Mouse (Mus musculus) stomach, embryonic 16.5 days (tissue): ENCODE results near the gene Paics. TPM values are rescaled to one million over a fixed set of nuclear protein-coding genes. Genes with fewer than 3 reads are reported as not detected.
A peak's percentile ranks its signal among the peaks of the same experiment; 100 is the strongest.
"Not testable (repeated sequence)": the region's sequence is repeated elsewhere in the genome, so short reads cannot be mapped to it uniquely, and the experiment has no call there.

Experiments used
- ATAC-seq: fragments of 200-750 bp; cut with Nextera tagmentation; 2 replicates; pipeline ENCODE4 v1.8.0; 2017; ENCODE audit warnings: moderate number of reproducible peaks, moderate TSS enrichment; ENCODE audit not compliant: insufficient read depth, low FRiP score
- H3K27ac ChIP-seq: fragments of 300-500 bp; sonication (generic); 2 replicates; pipeline ENCODE4 v1.5.1; 2014; ENCODE audit warnings: low read length
- H3K27me3 ChIP-seq: fragments of 300-500 bp; sonication (generic); 2 replicates; pipeline ENCODE4 v1.6.1; 2014; ENCODE audit warnings: low read length, control low read depth, mixed read lengths; ENCODE audit not compliant: control insufficient read depth, insufficient read depth
- H3K36me3 ChIP-seq: fragments of 300-500 bp; sonication (generic); 2 replicates; pipeline ENCODE4 v1.6.1; 2014; ENCODE audit warnings: low read length; ENCODE audit not compliant: control insufficient read depth, insufficient read depth
- H3K4me1 ChIP-seq: fragments of 300-500 bp; sonication (generic); 2 replicates; pipeline ENCODE4 v1.6.1; 2014; ENCODE audit warnings: low read length, control low read depth, mixed read lengths; ENCODE audit not compliant: control insufficient read depth, insufficient read depth
- H3K4me2 ChIP-seq: fragments of 300-500 bp; sonication (generic); 2 replicates; pipeline ENCODE4 v1.6.1; 2014; ENCODE audit warnings: low read depth, low read length, mixed read lengths
- H3K4me3 ChIP-seq: fragments of 300-500 bp; sonication (generic); replicated peaks from 2 replicates; pipeline ENCODE4 v1.5.1; 2014; ENCODE audit warnings: mild to moderate bottlenecking, low read length
- H3K9ac ChIP-seq: fragments of 300-500 bp; sonication (generic); 2 replicates; pipeline ENCODE4 v1.6.1; 2014; ENCODE audit warnings: low read length
- H3K9me3 ChIP-seq: fragments of 300-500 bp; sonication (generic); replicated peaks from 2 replicates; pipeline ENCODE4 v1.6.1; 2016; ENCODE audit warnings: low read length, control low read depth; ENCODE audit not compliant: control insufficient read depth
- WGBS: fragments of 180-500 bp; shearing (Covaris S2); extraction: QIAGEN DNeasy Blood & Tissue Kit; methylation state at CpG from one replicate; pipeline ENCODE4 v1.1.7; 2014; 5-methylcytosine and 5-hydroxymethylcytosine counted together
- polyA plus RNA-seq: library from polyadenylated mRNA; unstranded; fragments of >200 nt; fragmentation: Nextera tagmentation; extraction: Ambion mirVana; gene quantifications from 2 replicates; pipeline ENCODE4 v1.2.1, GENCODE M21; 2015

Gene Paics
- polyA plus RNA-seq = 210 and 211 TPM in 2 replicates

DNA sequence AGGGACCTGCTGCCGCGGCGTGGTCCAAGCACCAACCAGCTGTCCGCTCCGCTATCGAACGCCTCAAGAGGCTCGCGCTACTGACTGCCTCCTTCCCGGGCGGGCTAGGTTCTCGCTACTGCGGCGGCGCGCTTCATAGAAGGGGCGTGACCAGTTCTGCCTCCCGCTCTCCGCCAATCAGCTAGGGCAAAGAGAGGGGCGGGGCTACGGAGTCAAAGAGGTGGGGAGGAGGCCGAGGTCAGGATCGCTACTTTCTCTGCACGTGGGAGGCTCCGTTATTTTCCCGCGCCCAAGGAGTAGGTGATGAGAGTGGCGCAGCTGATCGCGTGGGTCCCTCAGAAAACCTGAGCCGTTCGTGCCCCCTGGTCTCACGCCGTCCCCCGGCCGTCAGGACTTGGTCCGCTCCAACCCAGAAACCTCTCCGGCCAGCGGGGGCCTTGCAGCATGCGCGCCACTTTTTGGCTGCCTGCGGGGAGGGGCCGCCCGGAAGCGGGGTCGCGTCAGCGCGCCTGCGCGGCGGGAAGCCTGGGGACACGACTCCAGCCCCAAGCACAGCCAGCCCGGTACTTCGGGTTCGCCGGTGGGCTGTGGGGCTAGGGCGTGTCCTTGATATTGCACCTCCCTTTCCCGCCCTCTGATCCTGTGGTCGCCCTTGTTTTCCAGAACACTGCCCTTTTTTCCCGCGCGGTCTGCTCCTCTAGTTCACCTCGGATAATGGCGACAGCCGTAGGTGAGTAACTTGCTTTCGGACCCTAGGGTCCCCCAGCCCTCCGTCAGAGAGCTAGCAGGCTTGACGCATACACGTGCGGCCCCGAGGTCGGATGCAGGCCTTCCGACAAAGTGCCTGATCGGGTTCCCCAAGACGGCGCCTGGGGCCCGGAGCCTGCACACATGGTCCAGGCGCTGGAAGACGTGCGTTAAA lies at the start of gene Paics, which contains the start of gene Ppat:
Gene Paics, plus strand, starts transcription at position 202 of the 922 bp plus-strand sequence.
Gene Ppat, minus strand, starts transcription at position 473 of the 922 bp plus-strand sequence.
- peak within 1 kb of the TSS; percentile 74 for H3K9ac ChIP-seq
- peaks cover 16% of the 10 kb centered on the region for H3K4me1 ChIP-seq
- H3K4me3 ChIP-seq = peak within 1 kb of the TSS; percentile 67
- H3K9me3 ChIP-seq = no peaks in the 10 kb centered on the region
- H3K27me3 ChIP-seq = no peaks in the 10 kb centered on the region
- H3K4me2 ChIP-seq = peak within 1 kb of the TSS; percentile 90
- peak; percentile 97 for ATAC-seq
- under 1% methylated on average over 81 of the region's 81 CpGs for WGBS
- H3K27ac ChIP-seq = peak within 1 kb of the TSS; percentile 88
- H3K36me3 ChIP-seq = no peaks in the 10 kb centered on the region

DNA sequence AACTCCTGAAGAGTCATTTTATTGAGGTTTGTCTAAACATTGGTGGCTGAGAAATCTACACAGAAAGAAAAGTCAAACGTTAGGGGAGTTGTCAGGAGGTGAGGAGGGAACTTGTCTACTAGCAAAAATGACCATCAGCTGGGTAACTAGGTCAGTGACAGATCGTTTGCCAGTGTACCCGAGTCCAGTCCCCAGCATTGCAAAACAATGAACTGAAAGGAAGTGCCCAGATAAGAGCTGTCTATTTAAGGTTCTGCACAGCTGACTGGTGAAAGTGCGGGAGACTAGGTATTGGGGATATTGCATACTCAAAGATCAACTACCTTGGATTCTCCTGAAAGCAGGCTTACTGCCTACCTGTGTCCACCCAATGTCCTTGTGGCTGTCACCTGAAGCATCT lies 49.0 kb upstream of the Paics start:
- Histone ChIP-seq H3K27me3 (no peaks in the 10 kb centered on the region), H3K9ac (no peak overlapping the region), H3K4me2 (no peak overlapping the region), H3K4me1 (0 out of 2 replicates have a peak, but pooled peaks cover 6% of the 10 kb centered on the region), H3K36me3 (0 out of 2 replicates have a peak, but pooled peaks cover 3% of the 10 kb centered on the region), H3K27ac (no peak overlapping the region), H3K4me3 (no peak overlapping the region), H3K9me3 (no peaks in the 10 kb centered on the region)
- no peak for ATAC-seq
- 75% methylated on average over 4 of the region's 4 CpGs for WGBS

DNA sequence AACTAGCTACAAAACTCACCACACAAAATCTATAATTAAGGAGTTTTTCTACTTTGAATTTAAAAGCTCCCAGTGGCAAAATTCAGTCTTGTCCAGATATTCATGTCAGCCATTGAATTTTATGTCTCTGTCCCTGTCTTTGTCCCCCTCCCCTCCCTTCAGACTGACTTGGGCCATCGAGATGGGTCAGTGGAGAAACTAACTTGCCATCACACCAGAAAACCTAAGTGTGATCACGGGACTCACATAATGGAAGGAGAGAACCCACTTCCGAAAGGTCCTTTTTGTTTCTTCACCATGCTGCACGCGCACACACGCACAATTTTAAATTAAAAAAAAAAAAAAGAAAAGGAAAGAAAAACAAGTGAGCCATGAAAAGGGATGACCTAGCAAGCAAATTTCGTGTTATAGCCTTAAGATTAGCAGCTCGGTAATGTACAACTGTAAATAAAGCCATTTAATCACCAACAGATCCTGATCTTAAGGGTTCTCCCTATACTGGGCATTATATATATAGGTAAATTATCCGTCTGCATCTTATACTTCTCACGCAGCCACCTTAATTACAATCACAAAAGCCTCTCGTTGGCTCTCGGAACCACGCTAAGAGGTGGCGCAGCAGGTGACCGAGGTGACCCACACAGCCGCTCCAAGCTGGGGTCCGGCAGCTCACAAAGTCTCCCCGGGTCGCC lies 46.2 kb upstream of the Paics start:
- under 1% methylated on average over 19 of the region's 19 CpGs for WGBS
- Histone ChIP-seq H3K9ac (peak overlapping the region; percentile 84), H3K4me2 (peak overlapping the region; percentile 65), H3K27ac (peak overlapping the region; percentile 93), H3K4me3 (peak overlapping the region; percentile 80), H3K4me1 (0 out of 2 replicates have a peak, but pooled peaks cover 6% of the 10 kb centered on the region), H3K27me3 (no peaks in the 10 kb centered on the region), H3K9me3 (no peaks in the 10 kb centered on the region), H3K36me3 (0 out of 2 replicates have a peak, but pooled peaks cover 3% of the 10 kb centered on the region)
- no peak for ATAC-seq

DNA sequence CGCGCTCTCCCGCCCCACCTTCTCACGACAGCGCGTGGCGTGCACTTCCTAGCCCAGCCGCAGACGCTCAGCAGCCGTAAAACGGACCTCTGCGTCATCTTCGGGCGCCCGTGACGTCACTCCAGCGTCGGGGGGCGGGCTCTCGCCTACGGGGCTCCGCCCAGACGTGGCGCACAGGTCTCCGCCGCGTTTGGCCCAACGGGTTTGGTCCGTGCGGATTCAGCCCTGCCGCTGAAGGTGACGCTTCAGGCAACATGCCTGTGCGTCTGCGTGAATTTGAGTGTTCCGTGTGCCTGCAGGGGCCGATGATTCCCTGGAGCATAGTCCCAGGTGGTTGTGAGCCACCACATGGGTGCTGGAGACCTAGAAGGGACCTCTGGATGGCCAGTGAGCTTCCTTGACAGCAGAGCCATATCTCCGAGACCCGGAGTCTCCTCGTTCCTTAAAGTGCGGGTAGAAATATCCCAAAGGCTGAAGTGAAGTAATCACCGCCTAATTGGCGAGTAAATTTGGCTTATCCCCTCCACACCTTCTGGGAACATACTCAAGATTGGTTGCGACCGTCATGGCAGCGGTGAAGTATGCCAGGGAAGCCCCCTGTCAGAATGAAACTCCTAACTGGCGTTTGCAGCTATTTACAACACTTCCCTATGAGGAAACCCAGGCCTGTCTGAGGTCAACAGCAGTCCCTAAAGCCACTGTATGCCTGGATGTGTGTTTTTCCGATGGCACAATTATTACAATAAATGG lies 45.5 kb upstream of the Paics start, which contains the start of gene Aasdh:
Gene Aasdh, minus strand, starts transcription at position 110 of the 750 bp plus-strand sequence.
- ATAC-seq = peak; percentile 97
- no peaks in the 10 kb centered on the region for H3K27me3 ChIP-seq
- WGBS = under 1% methylated on average over 47 of the region's 47 CpGs
- H3K4me3 ChIP-seq = peak within 1 kb of the TSS; percentile 80
- H3K4me1 ChIP-seq = 0 out of 2 replicates have a peak, but pooled peaks cover 6% of the 10 kb centered on the region
- H3K36me3 ChIP-seq = 0 out of 2 replicates have a peak, but pooled peaks cover 3% of the 10 kb centered on the region
- peak within 1 kb of the TSS; percentile 84 for H3K9ac ChIP-seq
- H3K9me3 ChIP-seq = no peaks in the 10 kb centered on the region
- peak within 1 kb of the TSS; percentile 65 for H3K4me2 ChIP-seq
- peak within 1 kb of the TSS; percentile 93 for H3K27ac ChIP-seq

DNA sequence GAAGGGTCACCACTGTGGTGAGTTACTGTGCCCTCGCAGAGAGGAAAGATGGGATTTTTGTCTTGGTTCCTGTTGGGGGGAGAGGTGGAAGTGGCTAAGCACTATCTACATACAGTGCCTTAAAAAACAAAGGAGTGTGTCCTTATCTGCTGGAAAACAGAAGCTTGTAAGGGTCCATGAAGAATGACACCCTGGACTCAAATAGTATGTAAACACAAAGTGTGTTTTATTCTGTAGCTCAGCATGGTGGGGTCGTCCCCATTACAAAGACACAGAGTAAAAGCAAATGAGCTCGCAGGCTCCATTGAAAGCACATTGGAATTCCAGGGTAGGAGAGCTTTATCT lies 45.0 kb upstream of the Paics start:
- peak overlapping the region; percentile 58 for H3K4me2 ChIP-seq
- H3K4me1 ChIP-seq = 0 out of 2 replicates have a peak, but pooled peaks cover 6% of the 10 kb centered on the region
- no peaks in the 10 kb centered on the region for H3K27me3 ChIP-seq
- H3K9ac ChIP-seq = peak overlapping the region; percentile 84
- H3K27ac ChIP-seq = peak overlapping the region; percentile 93; the same call in 1 of the 2 replicates
- no peaks in the 10 kb centered on the region for H3K36me3 ChIP-seq
- ATAC-seq = no peak
- 27% methylated on average over 3 of the region's 3 CpGs for WGBS
- H3K9me3 ChIP-seq = no peaks in the 10 kb centered on the region
- H3K4me3 ChIP-seq = peak overlapping the region; percentile 80

DNA sequence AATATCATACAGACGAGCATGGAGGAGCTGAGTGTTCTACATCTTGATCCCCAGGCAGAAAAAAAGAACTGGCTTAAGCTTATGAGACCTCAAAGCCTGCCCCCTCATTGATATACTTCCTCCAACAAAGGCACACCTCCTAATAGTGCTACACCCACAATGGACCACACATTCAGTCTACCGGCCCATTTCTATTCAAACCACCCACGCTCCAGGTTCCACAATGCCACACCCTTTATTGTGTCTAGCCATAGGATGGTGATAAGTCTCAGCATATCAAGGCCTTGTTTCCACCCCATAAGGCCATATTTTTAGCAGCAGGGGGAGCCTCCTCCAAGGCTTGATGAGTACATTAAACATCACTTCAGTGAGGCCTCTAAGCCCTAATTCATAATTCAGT lies 40.3 kb upstream of the Paics start:
- H3K27ac ChIP-seq = no peak overlapping the region
- 0 out of 2 replicates have a peak, but pooled peaks cover 5% of the 10 kb centered on the region for H3K4me1 ChIP-seq
- H3K9ac ChIP-seq = no peak overlapping the region
- no peaks in the 10 kb centered on the region for H3K9me3 ChIP-seq
- H3K36me3 ChIP-seq = no peaks in the 10 kb centered on the region; the same call in 1 of the 2 replicates
- 66% methylated on average over 3 of the region's 3 CpGs for WGBS
- no peaks in the 10 kb centered on the region for H3K27me3 ChIP-seq
- no peak overlapping the region for H3K4me3 ChIP-seq
- no peak overlapping the region for H3K4me2 ChIP-seq
- ATAC-seq = peak; percentile 47; the same call in 1 of the 2 replicates

DNA sequence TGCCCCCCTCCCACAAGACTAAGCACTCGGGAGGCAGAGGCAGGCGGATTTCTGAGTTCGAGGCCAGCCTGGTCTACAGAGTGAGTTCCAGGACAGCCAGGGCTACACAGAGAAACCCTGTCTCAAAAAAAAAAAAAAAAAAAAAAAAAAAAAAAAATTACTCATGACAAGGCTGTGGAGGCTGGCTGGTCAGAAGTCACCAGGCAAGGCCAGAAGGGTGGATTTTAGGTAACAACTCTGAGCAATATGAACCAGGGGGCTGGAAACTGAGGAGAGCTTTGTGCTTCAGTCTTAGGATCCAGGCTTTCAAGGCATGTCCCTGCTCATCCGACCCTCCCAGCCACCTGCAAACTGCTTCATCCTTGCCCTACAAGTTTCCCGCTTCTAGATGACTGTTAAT lies 38.6 kb upstream of the Paics start:
- not testable (repeated sequence) for H3K27ac ChIP-seq, ATAC-seq, H3K9ac ChIP-seq, H3K4me1 ChIP-seq, H3K9me3 ChIP-seq, H3K27me3 ChIP-seq, H3K36me3 ChIP-seq, H3K4me2 ChIP-seq, H3K4me3 ChIP-seq
- 92% methylated on average over 5 of the region's 5 CpGs for WGBS

DNA sequence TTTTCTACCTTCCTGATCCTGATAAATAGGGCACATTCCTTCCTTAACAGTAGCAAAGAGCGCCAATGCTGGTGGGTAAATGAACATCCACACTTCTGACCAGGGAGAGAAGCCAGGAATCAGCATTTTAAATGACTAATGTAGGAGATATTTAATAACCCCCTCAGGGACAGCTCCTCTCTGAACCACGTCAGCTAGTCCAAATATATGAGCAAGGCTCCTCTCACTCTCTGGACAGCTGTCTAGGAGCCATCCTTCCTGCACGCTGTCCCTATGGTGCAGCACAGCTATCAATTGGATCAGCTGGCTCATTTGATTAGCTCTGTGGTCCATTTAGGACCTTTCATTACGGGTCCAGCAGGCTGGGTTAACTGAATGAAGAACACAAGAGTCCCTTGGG lies 28.3 kb upstream of the Paics start:
- Histone ChIP-seq H3K27me3 (no peaks in the 10 kb centered on the region), H3K4me2 (no peak overlapping the region), H3K9ac (no peak overlapping the region), H3K36me3 (peaks cover 12% of the 10 kb centered on the region), H3K4me1 (no peaks in the 10 kb centered on the region), H3K9me3 (0 out of 2 replicates have a peak, but pooled peaks cover 8% of the 10 kb centered on the region), H3K27ac (no peak overlapping the region), H3K4me3 (no peak overlapping the region)
- 89% methylated on average over 4 of the region's 4 CpGs for WGBS
- no peak for ATAC-seq
